Mouse (Mus musculus): ENCODE results near the gene Ccn5. TPM values are rescaled to one million over a fixed set of nuclear protein-coding genes. Genes with fewer than 3 reads are reported as not detected.

Ccn5 gene
- not detected in 2 replicates for polyA plus RNA-seq (2015; fragmentation: Nextera tagmentation; extraction: Ambion mirVana)

DNA sequence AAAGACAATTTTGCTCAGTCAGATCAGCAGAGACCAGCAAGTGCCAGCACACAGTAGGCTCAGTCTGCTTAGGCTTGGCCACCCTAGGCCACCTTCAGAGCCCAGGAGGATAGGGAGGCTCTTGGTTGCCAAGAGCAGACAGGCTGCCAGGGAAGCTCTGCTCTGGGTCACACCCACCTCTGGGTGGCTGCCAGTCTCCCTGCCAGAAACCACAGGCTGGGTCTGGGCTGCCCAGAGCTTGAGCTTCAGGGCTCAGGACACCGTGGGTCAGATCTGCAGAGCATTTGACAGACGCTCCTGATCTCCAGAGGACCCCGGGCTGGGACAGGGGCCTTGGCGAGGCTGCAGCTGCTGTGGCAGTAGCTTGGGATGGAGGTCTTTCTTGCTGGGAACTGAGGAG lies at the start of gene Ccn5:
Gene Ccn5, plus strand, starts transcription at position 255 of the 400 bp plus-strand sequence.
- 59% methylated on average over 4 of the region's 4 CpGs for WGBS
- H3K27me3 ChIP-seq (replicated peaks; ENCODE audit: control insufficient read depth, insufficient read depth, low read length): no peaks in the 10 kb centered on the region
- no peak for ATAC-seq

DNA sequence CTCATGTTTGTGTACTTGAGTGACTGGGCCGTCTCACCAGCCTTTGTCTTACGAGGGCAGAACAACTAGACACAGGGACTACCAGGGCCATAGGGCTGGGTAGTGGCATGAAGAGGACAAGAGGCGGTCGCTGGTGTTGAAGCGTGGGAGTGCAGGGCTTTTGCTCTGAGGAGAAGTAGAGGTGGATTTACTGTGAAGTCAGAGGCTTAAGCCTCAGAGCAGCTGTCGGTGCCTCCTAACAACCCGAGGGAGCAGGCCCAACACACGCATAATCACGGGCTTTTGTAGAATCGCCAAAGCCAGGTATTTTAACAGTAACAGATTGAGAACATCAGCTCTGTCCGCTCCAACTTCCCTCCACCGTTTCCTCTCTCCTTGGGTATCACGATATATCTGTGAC lies 44.0 kb upstream of the Ccn5 start:
- Histone ChIP-seq H3K27me3 (replicated peaks; ENCODE audit: control insufficient read depth, insufficient read depth, low read length) (no peaks in the 10 kb centered on the region), H3K36me3 (ENCODE audit: control insufficient read depth, insufficient read depth) (no peaks in the 10 kb centered on the region), H3K4me3 (ENCODE audit: low read depth, low read length) (no peak overlapping the region), H3K27ac (ENCODE audit: low read depth, low read length) (no peak overlapping the region), H3K9me3 (ENCODE audit: control insufficient read depth) (no peaks in the 10 kb centered on the region), H3K9ac (ENCODE audit: low read depth, low read length) (no peak overlapping the region), H3K4me2 (replicated peaks; ENCODE audit: low read depth) (no peak overlapping the region), H3K4me1 (replicated peaks; ENCODE audit: control insufficient read depth, insufficient read depth, low read length) (no peaks in the 10 kb centered on the region)
- no peak for TF ChIP-seq CTCF (IDR thresholded peaks at IDR 0.05; ENCODE audit: low read depth)
- ATAC-seq: no peak
- WGBS: 31% methylated on average over 13 of the region's 13 CpGs

More for the DNA sequence above, at the start of gene Ccn5:
- no peaks in the 10 kb centered on the region for H3K4me1 ChIP-seq (replicated peaks; ENCODE audit: control insufficient read depth, insufficient read depth, low read length)
- H3K9ac ChIP-seq (ENCODE audit: low read depth, low read length): no peak within 1 kb of the TSS
- TF ChIP-seq CTCF (IDR thresholded peaks at IDR 0.05; ENCODE audit: low read depth): no peak
- no peak within 1 kb of the TSS for H3K27ac ChIP-seq (ENCODE audit: low read depth, low read length)
- no peak within 1 kb of the TSS for H3K4me3 ChIP-seq (ENCODE audit: low read depth, low read length)
- H3K9me3 ChIP-seq (ENCODE audit: control insufficient read depth): no peaks in the 10 kb centered on the region
- no peaks in the 10 kb centered on the region for H3K36me3 ChIP-seq (ENCODE audit: control insufficient read depth, insufficient read depth)
- H3K4me2 ChIP-seq (replicated peaks; ENCODE audit: low read depth): no peak within 1 kb of the TSS

DNA sequence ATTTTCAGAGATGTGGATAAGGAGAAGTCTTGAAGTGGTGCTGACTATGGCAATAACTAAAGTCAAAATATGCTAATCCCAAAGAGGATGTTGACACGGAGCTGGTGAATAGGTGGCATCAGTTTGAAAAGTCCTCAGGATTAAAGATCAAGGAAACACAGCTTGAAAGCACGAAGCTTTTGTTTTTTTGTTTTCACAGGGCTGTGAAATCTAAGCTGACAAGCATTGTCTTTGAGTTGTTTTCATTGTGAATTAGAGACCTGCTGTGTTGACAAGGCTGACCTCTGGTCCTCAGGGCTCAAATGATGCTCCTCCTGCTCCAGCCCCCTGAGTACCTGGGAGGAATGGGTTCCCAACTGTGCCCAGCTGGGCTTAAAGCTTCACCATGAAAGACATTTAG lies 43.6 kb upstream of the Ccn5 start:
- Histone ChIP-seq H3K4me3 (ENCODE audit: low read depth, low read length) (no peak overlapping the region), H3K4me2 (replicated peaks; ENCODE audit: low read depth) (no peak overlapping the region), H3K4me1 (replicated peaks; ENCODE audit: control insufficient read depth, insufficient read depth, low read length) (no peaks in the 10 kb centered on the region), H3K27ac (ENCODE audit: low read depth, low read length) (no peak overlapping the region), H3K27me3 (replicated peaks; ENCODE audit: control insufficient read depth, insufficient read depth, low read length) (no peaks in the 10 kb centered on the region), H3K36me3 (ENCODE audit: control insufficient read depth, insufficient read depth) (no peaks in the 10 kb centered on the region), H3K9ac (ENCODE audit: low read depth, low read length) (no peak overlapping the region), H3K9me3 (ENCODE audit: control insufficient read depth) (no peaks in the 10 kb centered on the region)
- 9% methylated on average over 2 of the region's 2 CpGs for WGBS
- TF ChIP-seq CTCF (IDR thresholded peaks at IDR 0.05; ENCODE audit: low read depth): no peak
- no peak for ATAC-seq

GRCm38 (mm10) chr2:163778896-163779295 lies 41.8 kb upstream of the Ccn5 start:
- no peak overlapping the region for H3K4me2 ChIP-seq (replicated peaks; ENCODE audit: low read depth)
- no peaks in the 10 kb centered on the region for H3K9me3 ChIP-seq (ENCODE audit: control insufficient read depth)
- no peaks in the 10 kb centered on the region for H3K27me3 ChIP-seq (replicated peaks; ENCODE audit: control insufficient read depth, insufficient read depth, low read length)
- 75% methylated on average over 4 of the region's 4 CpGs for WGBS
- TF ChIP-seq CTCF (IDR thresholded peaks at IDR 0.05; ENCODE audit: low read depth): no peak
- no peak overlapping the region for H3K9ac ChIP-seq (ENCODE audit: low read depth, low read length)
- no peak overlapping the region for H3K27ac ChIP-seq (ENCODE audit: low read depth, low read length)
- no peak for ATAC-seq
- H3K36me3 ChIP-seq (ENCODE audit: control insufficient read depth, insufficient read depth): no peaks in the 10 kb centered on the region
- H3K4me1 ChIP-seq (replicated peaks; ENCODE audit: control insufficient read depth, insufficient read depth, low read length): no peaks in the 10 kb centered on the region
- no peak overlapping the region for H3K4me3 ChIP-seq (ENCODE audit: low read depth, low read length)

DNA sequence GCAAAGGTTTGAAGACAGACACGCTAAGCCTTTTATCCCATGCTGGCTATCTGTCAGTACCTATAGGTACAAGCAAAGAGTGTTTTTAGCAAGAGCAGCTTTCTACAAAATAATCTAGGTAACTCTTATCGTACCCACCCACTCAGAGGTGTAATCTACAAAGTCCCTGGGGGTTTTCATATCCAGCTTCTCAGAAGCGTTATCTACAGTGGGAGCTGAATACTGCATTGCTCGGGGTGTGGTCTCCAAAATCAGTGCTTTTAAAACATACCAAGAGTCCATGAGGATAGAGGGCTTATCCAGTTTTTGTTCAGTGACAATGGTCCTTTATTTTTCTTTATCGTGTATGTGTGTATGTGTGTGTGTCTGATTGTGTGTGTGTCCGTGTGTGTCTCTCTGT lies 37.3 kb upstream of the Ccn5 start:
- H3K9ac ChIP-seq (ENCODE audit: low read depth, low read length): no peak overlapping the region
- no peaks in the 10 kb centered on the region for H3K9me3 ChIP-seq (ENCODE audit: control insufficient read depth)
- no peak overlapping the region for H3K4me3 ChIP-seq (ENCODE audit: low read depth, low read length)
- no peak overlapping the region for H3K27ac ChIP-seq (ENCODE audit: low read depth, low read length)
- WGBS: 83% methylated on average over 6 of the region's 6 CpGs
- TF ChIP-seq CTCF (IDR thresholded peaks at IDR 0.05; ENCODE audit: low read depth): no peak
- no peaks in the 10 kb centered on the region for H3K27me3 ChIP-seq (replicated peaks; ENCODE audit: control insufficient read depth, insufficient read depth, low read length)
- ATAC-seq: no peak
- H3K36me3 ChIP-seq (ENCODE audit: control insufficient read depth, insufficient read depth): no peaks in the 10 kb centered on the region
- H3K4me2 ChIP-seq (replicated peaks; ENCODE audit: low read depth): no peak overlapping the region
- H3K4me1 ChIP-seq (replicated peaks; ENCODE audit: control insufficient read depth, insufficient read depth, low read length): no peaks in the 10 kb centered on the region

DNA sequence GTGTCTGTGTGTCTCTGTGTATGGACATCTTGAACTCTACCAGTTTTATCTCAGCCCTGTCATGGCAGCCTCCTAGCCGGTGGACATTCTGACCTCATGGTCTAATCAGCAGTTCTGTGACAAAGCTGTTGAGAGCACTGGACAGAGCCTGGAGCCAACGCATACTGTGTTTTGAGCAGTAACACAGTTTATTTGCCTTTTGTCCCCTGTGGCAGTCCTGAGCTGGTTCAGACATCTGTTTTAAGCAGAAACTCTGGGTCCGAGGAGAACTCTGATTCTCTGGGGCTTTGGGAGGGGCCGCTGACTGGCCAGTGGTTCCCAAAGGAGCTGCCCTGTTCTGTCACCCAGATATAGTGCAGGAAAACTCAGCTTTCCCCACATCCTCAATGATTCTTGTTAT lies 36.8 kb upstream of the Ccn5 start:
- TF ChIP-seq CTCF (IDR thresholded peaks at IDR 0.05; ENCODE audit: low read depth): no peak
- Histone ChIP-seq H3K9me3 (ENCODE audit: control insufficient read depth) (no peaks in the 10 kb centered on the region), H3K4me2 (replicated peaks; ENCODE audit: low read depth) (no peak overlapping the region), H3K36me3 (ENCODE audit: control insufficient read depth, insufficient read depth) (no peaks in the 10 kb centered on the region), H3K4me3 (ENCODE audit: low read depth, low read length) (no peak overlapping the region), H3K9ac (ENCODE audit: low read depth, low read length) (no peak overlapping the region), H3K4me1 (replicated peaks; ENCODE audit: control insufficient read depth, insufficient read depth, low read length) (no peaks in the 10 kb centered on the region), H3K27ac (ENCODE audit: low read depth, low read length) (no peak overlapping the region), H3K27me3 (replicated peaks; ENCODE audit: control insufficient read depth, insufficient read depth, low read length) (no peaks in the 10 kb centered on the region)
- WGBS: 72% methylated on average over 4 of the region's 4 CpGs
- no peak for ATAC-seq

- no peak overlapping the region for H3K4me3 ChIP-seq (ENCODE audit: low read depth, low read length)
- H3K27me3 ChIP-seq (replicated peaks; ENCODE audit: control insufficient read depth, insufficient read depth, low read length): no peaks in the 10 kb centered on the region
- no peak overlapping the region for H3K27ac ChIP-seq (ENCODE audit: low read depth, low read length)
- ATAC-seq: no peak
- H3K4me2 ChIP-seq (replicated peaks; ENCODE audit: low read depth): no peak overlapping the region
- H3K9ac ChIP-seq (ENCODE audit: low read depth, low read length): no peak overlapping the region
- H3K9me3 ChIP-seq (ENCODE audit: control insufficient read depth): no peaks in the 10 kb centered on the region
- H3K36me3 ChIP-seq (ENCODE audit: control insufficient read depth, insufficient read depth): no peaks in the 10 kb centered on the region
- TF ChIP-seq CTCF (IDR thresholded peaks at IDR 0.05; ENCODE audit: low read depth): no peak
- 86% methylated on average over 6 of the region's 6 CpGs for WGBS
- H3K4me1 ChIP-seq (replicated peaks; ENCODE audit: control insufficient read depth, insufficient read depth, low read length): no peaks in the 10 kb centered on the region
Observed at GRCm38 (mm10) chr2:163787086-163787485, 33.6 kb upstream of the Ccn5 start.

All from intestine, postnatal 0 days (tissue).